Mouse (Mus musculus) liver, postnatal 0 days (tissue): ENCODE results near the gene Ndufs4. TPM values are rescaled to one million over a fixed set of nuclear protein-coding genes. Genes with fewer than 3 reads are reported as not detected.

Experiments
- ATAC-seq: fragments of 200-750 bp; cut with Nextera tagmentation; 2 replicates; pipeline ENCODE4 v1.8.0; 2017; ENCODE audit warnings: mild to moderate bottlenecking, moderate library complexity
- DNase-seq: peaks from one replicate; pipeline ENCODE4 v3.0.0-alpha.2; 2016
- H3K27ac ChIP-seq: fragments of 300-500 bp; sonication (generic); 2 replicates; pipeline ENCODE4 v1.5.1; 2014; ENCODE audit warnings: antibody characterized with exemption, moderate library complexity, mild to moderate bottlenecking, low read depth
- H3K27me3 ChIP-seq: fragments of 300-500 bp; sonication (generic); 2 replicates; pipeline ENCODE4 v1.6.1; 2014; ENCODE audit warnings: low read length, control low read depth, mixed read lengths; ENCODE audit not compliant: insufficient read depth
- H3K36me3 ChIP-seq: fragments of 300-500 bp; sonication (generic); replicated peaks from 2 replicates; pipeline ENCODE4 v1.6.1; 2014; ENCODE audit warnings: mild to moderate bottlenecking, control low read depth, low read length, moderate library complexity, mixed read lengths; ENCODE audit not compliant: insufficient read depth
- H3K4me1 ChIP-seq: fragments of 300-500 bp; sonication (generic); 2 replicates; pipeline ENCODE4 v1.6.1; 2014; ENCODE audit warnings: antibody characterized with exemption, mild to moderate bottlenecking, control low read depth; ENCODE audit not compliant: insufficient read depth
- H3K4me2 ChIP-seq: fragments of 300-500 bp; sonication (generic); 2 replicates; pipeline ENCODE4 v1.6.1; 2014; ENCODE audit warnings: low read depth, mild to moderate bottlenecking, low read length, moderate library complexity, mixed read lengths
- H3K4me3 ChIP-seq: fragments of 300-500 bp; sonication (generic); 2 replicates; pipeline ENCODE4 v1.5.1; 2014; ENCODE audit warnings: low read depth, low read length
- H3K9ac ChIP-seq: fragments of 300-500 bp; sonication (generic); replicated peaks from 2 replicates; pipeline ENCODE4 v1.6.1; 2014; ENCODE audit warnings: mild to moderate bottlenecking, moderate library complexity
- H3K9me3 ChIP-seq: fragments of 300-500 bp; sonication (generic); 2 replicates; pipeline ENCODE4 v1.6.1; 2016; ENCODE audit warnings: mild to moderate bottlenecking, control low read depth, low read length, mixed read lengths
- CTCF ChIP-seq: sonication (generic); IDR thresholded peaks from 2 replicates; pipeline ENCODE4 v1.5.1; 2016; ENCODE audit warnings: antibody characterized with exemption, low read depth
- EP300 ChIP-seq: IDR thresholded peaks from 2 replicates; pipeline ENCODE4 v1.6.1; 2016; ENCODE audit warnings: antibody characterized with exemption, low read depth, mild to moderate bottlenecking
- WGBS: fragments of 180-500 bp; shearing (Covaris S2); extraction: QIAGEN DNeasy Blood & Tissue Kit; methylation state at CpG from one replicate; pipeline ENCODE4 v1.1.7; 2014; ENCODE audit not compliant: insufficient replicate concordance; 5-methylcytosine and 5-hydroxymethylcytosine counted together
- polyA plus RNA-seq: library from polyadenylated mRNA; unstranded; fragments of >200 nt; fragmentation: Nextera tagmentation; extraction: Ambion mirVana; gene quantifications from 2 replicates; pipeline ENCODE4 v1.2.1, GENCODE M21; 2015

The Ndufs4 gene
- polyA plus RNA-seq, 1 experiment from 2014 or later: 203 TPM

DNA sequence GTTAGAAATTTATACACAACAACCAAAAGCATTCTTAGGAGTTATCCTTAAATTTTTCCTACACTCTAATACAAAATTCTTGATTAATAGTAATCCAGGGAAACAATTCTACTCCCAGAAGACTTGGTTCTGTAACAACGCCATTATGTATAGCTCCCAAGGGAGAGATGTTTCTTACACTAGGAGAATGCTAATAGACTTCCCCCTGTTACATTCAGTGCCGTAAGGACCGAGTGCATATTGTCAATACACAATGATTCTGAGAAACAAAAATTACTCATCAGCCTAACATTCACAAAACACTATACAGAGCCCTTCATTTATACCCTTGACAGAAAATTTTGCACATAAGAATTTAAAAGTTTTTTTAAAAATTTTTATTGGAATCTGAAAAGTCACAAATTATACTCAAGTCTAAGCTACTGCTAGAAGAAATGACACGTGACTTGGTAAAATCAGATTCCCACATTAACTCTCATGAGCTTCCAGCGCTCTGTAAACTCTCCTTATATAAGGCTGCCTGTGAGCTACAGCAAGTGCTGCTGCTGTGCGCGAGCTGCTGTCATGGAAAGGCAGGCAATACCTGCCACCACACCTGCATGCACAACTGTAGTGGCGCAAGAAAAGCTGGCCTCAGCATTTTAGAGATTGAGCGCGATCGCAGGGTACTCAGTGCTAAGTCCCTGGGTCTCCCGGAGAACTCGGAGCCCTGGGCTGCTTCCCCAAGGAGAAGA is 42.9 kb downstream of the Ndufs4 start:
- ATAC-seq (no peak), DNase-seq (no peak)
- Histone ChIP-seq H3K9me3 (no peaks in the 10 kb centered on the region), H3K4me3 (no peak overlapping the region), H3K4me1 (no peaks in the 10 kb centered on the region), H3K9ac (no peak overlapping the region), H3K27me3 (no peaks in the 10 kb centered on the region), H3K36me3 (no peaks in the 10 kb centered on the region), H3K4me2 (no peak overlapping the region), H3K27ac (no peak overlapping the region)
- TF ChIP-seq EP300 (no peak), CTCF (no peak)
- WGBS: 88% methylated on average over 13 of the region's 13 CpGs

DNA sequence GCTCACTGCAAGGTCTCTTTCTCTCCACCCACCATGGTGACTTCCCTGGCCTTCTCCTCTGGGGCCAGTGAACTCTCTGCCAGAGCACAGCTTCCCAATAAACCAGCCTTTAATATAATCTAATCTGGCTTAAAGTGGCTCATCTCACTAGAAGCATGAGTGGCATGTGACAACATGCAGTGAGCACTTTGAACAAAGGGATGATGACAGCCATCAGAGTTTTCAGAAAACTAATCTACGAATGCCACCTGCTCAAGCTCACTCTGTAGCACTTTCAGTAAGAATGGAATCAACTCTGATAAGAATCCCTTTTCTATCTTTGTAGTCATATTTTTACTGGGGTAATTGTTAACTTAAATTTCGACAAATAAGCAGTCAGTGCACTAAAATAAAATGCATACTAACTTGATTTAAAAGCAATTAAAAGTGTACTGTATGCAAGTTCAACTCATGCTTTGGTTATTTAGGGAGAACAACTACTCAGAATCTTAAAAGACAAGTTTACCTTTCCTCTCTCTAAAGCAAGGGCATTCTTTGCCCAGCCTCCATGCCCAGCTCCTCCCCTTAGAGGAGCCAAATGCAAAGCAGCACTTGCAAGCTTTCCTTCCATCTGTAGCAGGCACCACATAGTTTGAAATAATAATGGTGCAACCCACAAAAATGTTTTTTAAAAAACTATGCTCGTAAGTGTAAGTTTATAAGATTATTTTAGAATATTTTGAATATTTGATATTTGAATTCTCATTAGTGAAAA is 43.7 kb downstream of the Ndufs4 start:
- Histone ChIP-seq H3K27ac (no peak overlapping the region), H3K9ac (no peak overlapping the region), H3K36me3 (no peaks in the 10 kb centered on the region), H3K4me1 (no peaks in the 10 kb centered on the region), H3K4me3 (no peak overlapping the region), H3K27me3 (no peaks in the 10 kb centered on the region), H3K9me3 (no peaks in the 10 kb centered on the region), H3K4me2 (no peak overlapping the region)
- ATAC-seq (no peak), DNase-seq (no peak)
- TF ChIP-seq EP300 (no peak), CTCF (no peak)
- WGBS: 65% methylated on average over 3 of the region's 3 CpGs

DNA sequence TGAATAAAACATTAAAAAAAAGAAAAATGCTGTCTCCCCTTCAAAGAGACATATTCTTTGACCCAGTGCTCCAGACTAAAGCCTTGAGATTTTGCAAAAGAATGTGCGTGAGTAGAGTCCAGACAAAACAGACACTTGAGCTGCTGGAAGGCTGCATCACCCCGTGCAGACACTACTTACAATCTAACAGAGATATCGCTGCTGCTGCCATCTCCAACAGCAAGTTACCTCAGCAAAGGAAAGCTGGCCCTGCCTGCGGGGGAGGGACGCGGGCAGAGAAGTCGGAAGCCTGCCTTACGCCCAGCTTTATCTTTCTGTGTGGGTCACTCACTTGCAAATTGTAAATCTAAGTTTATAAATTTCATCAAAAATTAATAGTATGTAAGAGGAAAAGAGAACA is 45.1 kb downstream of the Ndufs4 start:
- H3K9me3 ChIP-seq: no peaks in the 10 kb centered on the region
- H3K27me3 ChIP-seq: no peaks in the 10 kb centered on the region
- no peak for TF ChIP-seq CTCF
- TF ChIP-seq EP300: no peak
- no peak for DNase-seq
- no peak overlapping the region for H3K27ac ChIP-seq
- H3K4me3 ChIP-seq: no peak overlapping the region
- H3K9ac ChIP-seq: no peak overlapping the region
- WGBS: 43% methylated on average over 8 of the region's 8 CpGs
- H3K4me1 ChIP-seq: no peaks in the 10 kb centered on the region
- no peak for ATAC-seq
- H3K36me3 ChIP-seq: no peaks in the 10 kb centered on the region
- H3K4me2 ChIP-seq: no peak overlapping the region

DNA sequence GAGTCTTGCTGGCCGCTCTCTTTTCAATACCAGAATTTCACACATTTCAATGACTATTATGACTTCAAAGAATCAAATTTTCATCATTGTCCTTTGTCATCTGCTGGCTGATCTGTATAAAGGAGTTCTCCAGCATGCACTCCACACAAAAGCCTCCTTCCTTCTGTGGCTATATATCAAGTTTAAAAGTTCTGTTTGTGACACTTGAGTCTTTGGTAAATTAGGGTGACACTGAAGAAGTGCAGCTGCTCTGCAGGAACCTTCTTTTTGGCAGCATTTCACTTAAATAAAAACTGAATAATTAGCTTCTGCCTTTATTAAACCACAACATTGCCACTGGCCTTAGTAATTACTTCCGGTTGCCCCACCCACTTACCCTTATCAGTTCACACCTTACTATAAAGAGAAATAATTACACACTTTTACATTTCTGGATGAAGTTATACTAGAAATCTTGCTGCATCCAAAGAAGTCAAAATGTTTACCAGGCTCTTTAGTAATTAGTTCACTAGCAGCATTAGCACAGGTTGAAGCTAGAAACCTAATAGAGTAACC is 68.1 kb downstream of the Ndufs4 start:
- Histone ChIP-seq H3K27me3 (no peaks in the 10 kb centered on the region), H3K4me1 (no peaks in the 10 kb centered on the region), H3K27ac (no peak overlapping the region), H3K4me2 (no peak overlapping the region), H3K36me3 (peaks cover 4% of the 10 kb centered on the region; the same call in 1 of the 2 replicates), H3K9ac (no peak overlapping the region), H3K9me3 (no peaks in the 10 kb centered on the region), H3K4me3 (no peak overlapping the region)
- DNase-seq: no peak
- WGBS: 69% methylated on average over 2 of the region's 2 CpGs
- no peak for ATAC-seq
- TF ChIP-seq EP300: no peak
- no peak for TF ChIP-seq CTCF

DNA sequence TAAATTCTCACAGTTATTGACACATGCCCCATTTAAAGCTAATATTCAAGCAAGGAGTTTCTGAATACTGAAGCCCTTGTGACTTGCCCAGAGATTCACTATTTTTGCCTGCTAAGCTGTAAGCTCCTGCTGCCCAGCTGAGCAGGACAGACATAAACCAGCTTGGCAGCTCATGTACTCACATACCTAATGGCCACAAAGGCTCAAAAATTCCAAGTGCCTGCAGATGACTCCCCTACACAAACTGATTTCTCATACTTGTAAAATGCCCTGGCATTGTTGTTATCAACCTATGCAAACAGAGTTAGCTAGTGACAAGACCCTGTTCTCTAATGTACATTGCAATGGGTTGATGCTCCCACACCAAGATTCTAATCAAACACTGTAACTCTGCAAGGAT is 68.9 kb downstream of the Ndufs4 start:
- H3K36me3 ChIP-seq: peaks cover 4% of the 10 kb centered on the region; the same call in 1 of the 2 replicates
- no peaks in the 10 kb centered on the region for H3K9me3 ChIP-seq
- ATAC-seq: no peak
- no peak overlapping the region for H3K4me2 ChIP-seq
- TF ChIP-seq CTCF (no peak), EP300 (no peak)
- H3K4me3 ChIP-seq: no peak overlapping the region
- H3K27me3 ChIP-seq: no peaks in the 10 kb centered on the region
- H3K4me1 ChIP-seq: no peaks in the 10 kb centered on the region
- no peak overlapping the region for H3K9ac ChIP-seq
- DNase-seq: no peak
- no peak overlapping the region for H3K27ac ChIP-seq

DNA sequence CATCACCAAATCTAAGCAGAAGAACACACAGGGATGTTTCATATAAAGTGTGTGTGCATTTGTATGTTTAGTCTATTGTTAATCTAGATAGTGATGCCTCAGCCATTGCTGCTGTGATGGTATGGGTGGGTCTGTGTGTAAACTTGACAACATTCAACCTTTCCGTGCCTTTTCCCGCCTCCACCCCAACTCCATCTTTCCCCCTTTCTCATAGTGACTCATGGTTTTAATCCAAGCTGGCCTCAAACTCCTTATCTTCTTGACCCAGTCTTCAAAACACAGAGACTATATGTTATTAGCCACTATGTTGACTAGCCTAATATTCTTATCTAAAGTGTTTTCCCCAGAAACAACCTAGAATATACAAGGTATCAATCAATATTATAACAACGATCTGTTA is 72.7 kb downstream of the Ndufs4 start:
- no peaks in the 10 kb centered on the region for H3K4me1 ChIP-seq
- ATAC-seq (no peak), DNase-seq (no peak)
- H3K27me3 ChIP-seq: no peaks in the 10 kb centered on the region
- no peak overlapping the region for H3K4me2 ChIP-seq
- no peak overlapping the region for H3K4me3 ChIP-seq
- no peak overlapping the region for H3K9ac ChIP-seq
- H3K36me3 ChIP-seq: peaks cover 4% of the 10 kb centered on the region; the same call in 1 of the 2 replicates
- TF ChIP-seq CTCF: no peak
- no peak for TF ChIP-seq EP300
- no peak overlapping the region for H3K27ac ChIP-seq
- H3K9me3 ChIP-seq: no peaks in the 10 kb centered on the region
- WGBS: 74% methylated on average over 3 of the region's 3 CpGs
